Mouse (Mus musculus): ENCODE data around the gene Dynlt1a. TPM values are rescaled to one million over a fixed set of nuclear protein-coding genes. Genes with fewer than 3 reads are reported as not detected.
A peak's percentile ranks its signal among the peaks of the same experiment; 100 is the strongest.
"Not testable (repeated sequence)": the region's sequence is repeated elsewhere in the genome, so short reads cannot be mapped to it uniquely, and the experiment has no call there.

Dynlt1a gene
- polyA plus RNA-seq, 1 experiment from 2014 or later: 5.5 TPM

DNA sequence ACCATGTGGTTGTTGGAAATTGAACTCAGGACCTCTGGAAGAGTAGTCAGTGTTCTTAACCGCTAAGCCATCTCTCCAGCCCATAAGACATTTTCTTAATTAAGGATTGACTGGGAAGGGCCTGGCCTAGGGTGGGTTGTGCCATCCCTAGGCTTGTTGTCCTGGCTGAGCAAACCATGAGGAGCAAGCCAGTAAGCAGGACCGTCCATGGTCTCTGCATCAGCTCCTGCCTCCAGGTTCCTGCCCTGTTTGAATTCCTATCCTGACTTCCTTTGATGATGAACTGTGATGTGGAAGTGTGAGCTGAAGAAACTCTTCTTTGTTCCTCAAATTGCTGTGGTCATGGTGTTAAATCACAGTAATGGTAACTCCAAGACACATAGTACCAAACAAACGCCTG is 2.8 kb downstream of the Dynlt1a start:
- H3K4me2 ChIP-seq; H3K9me3 ChIP-seq (replicated peaks); H3K4me3 ChIP-seq (replicated peaks); H3K4me1 ChIP-seq (replicated peaks); H3K9ac ChIP-seq; ATAC-seq (ENCODE audit: insufficient read depth); H3K27ac ChIP-seq (replicated peaks); H3K27me3 ChIP-seq; H3K36me3 ChIP-seq (replicated peaks): not testable (repeated sequence)
- 65% methylated on average over 2 of the region's 3 CpGs for WGBS (ENCODE audit: insufficient replicate concordance)

DNA sequence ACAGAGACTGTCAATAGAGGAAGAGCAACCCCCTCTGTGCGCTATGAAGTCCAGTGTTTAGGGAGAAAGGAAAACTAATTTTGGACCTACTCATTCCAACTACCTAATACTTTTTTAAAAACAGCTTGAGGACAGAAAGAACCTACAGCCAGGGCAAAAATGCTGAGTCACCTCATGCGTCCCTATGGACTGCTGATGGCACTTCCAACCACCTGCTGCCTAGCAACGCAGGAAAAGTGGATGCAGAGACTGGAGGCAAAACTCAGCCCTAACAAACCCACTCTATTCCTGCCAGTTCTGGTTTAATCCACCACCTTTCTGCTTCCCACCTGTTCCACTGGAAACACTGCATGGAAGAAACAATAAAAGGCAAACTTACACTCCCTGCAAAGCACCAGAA is 4.5 kb downstream of the Dynlt1a start:
- H3K36me3 ChIP-seq (replicated peaks); H3K9me3 ChIP-seq (replicated peaks); H3K4me1 ChIP-seq (replicated peaks); H3K4me2 ChIP-seq; H3K4me3 ChIP-seq (replicated peaks); ATAC-seq (ENCODE audit: insufficient read depth); H3K27ac ChIP-seq (replicated peaks); H3K27me3 ChIP-seq; H3K9ac ChIP-seq: not testable (repeated sequence)
- 61% methylated on average over 3 of the region's 3 CpGs for WGBS (ENCODE audit: insufficient replicate concordance)

DNA sequence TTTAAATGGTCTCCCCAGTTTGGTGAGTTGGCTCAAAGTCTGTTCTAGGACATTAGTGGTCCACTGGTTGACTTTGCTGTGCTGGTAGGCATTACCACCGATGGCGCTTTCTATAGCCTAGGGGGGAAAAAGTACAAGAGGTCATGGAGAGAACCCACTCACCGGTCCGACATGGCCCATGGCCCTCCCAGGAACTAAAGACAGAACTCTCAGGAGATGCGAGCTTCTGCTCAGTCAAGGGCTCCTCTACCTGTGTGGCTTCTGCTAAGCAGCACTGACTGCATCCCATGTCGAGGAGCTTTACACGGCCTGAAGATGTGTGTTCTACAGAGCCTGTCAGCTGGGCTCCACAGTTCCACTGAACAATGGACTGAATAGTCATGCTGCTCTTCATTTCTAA is 5.6 kb downstream of the Dynlt1a start:
- H3K4me3 ChIP-seq (replicated peaks); H3K4me2 ChIP-seq; H3K9me3 ChIP-seq (replicated peaks); H3K4me1 ChIP-seq (replicated peaks); H3K27me3 ChIP-seq; H3K27ac ChIP-seq (replicated peaks); ATAC-seq (ENCODE audit: insufficient read depth); H3K36me3 ChIP-seq (replicated peaks); H3K9ac ChIP-seq: not testable (repeated sequence)
- 82% methylated on average over 7 of the region's 7 CpGs for WGBS (ENCODE audit: insufficient replicate concordance)

DNA sequence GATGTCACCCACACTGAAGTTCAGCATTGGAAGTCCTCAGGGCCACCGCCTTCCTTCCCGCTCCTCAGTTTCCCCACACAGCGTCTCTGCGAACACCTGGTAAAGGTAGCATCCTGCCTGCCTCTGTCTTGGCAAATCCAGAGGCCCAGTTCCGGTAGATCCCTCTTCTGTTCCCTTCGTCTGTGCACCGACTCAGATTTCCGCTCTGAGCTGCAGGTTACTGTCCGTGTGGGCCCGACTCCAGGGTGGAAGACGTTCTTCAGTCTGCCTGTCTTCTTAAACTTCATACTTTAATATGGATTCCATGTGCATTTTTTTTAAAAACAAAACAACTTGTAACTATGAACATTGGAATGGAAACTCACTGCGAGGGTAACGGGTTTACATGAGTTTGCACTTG is 10.8 kb downstream of the Dynlt1a start:
- H3K4me1 ChIP-seq (replicated peaks); H3K4me3 ChIP-seq (replicated peaks); ATAC-seq (ENCODE audit: insufficient read depth); H3K9me3 ChIP-seq (replicated peaks); H3K27ac ChIP-seq (replicated peaks); H3K9ac ChIP-seq; H3K36me3 ChIP-seq (replicated peaks); H3K27me3 ChIP-seq; H3K4me2 ChIP-seq: not testable (repeated sequence)
- 75% methylated on average over 10 of the region's 13 CpGs for WGBS (ENCODE audit: insufficient replicate concordance)

DNA sequence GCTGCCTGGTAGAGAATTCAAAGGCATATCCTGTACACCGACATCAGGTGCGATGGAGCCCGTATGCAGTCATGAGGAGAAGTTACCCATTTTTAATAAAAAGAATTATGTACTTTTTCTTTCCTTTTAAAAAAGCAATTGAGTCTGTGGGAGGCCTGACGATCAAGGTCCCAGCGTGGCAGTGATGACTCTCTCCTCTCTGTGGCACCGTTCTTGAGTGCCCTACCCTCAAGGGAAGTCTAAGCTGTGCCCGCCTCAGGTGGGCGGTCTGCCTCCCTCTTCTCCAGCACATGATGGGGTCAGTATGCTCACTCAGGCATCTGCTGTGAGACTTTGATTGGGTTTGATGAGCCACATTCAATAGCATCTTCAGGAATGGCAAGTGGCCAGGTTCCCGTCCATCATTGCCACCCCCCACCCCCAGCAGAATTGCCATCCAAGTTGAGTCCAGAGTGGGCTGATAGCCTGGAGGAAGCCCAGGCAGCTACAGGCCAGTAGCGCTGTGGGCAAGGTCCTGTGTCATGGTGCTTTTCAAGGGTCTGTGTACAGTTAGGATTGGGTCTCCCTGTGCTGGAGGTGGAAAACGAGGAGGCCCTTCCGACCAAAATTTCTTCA is 11.5 kb downstream of the Dynlt1a start:
- H3K27me3 ChIP-seq; H3K36me3 ChIP-seq (replicated peaks); H3K4me1 ChIP-seq (replicated peaks); H3K9me3 ChIP-seq (replicated peaks); ATAC-seq (ENCODE audit: insufficient read depth); H3K9ac ChIP-seq; H3K27ac ChIP-seq (replicated peaks); H3K4me2 ChIP-seq; H3K4me3 ChIP-seq (replicated peaks): not testable (repeated sequence)
- 82% methylated on average over 12 of the region's 12 CpGs for WGBS (ENCODE audit: insufficient replicate concordance)

DNA sequence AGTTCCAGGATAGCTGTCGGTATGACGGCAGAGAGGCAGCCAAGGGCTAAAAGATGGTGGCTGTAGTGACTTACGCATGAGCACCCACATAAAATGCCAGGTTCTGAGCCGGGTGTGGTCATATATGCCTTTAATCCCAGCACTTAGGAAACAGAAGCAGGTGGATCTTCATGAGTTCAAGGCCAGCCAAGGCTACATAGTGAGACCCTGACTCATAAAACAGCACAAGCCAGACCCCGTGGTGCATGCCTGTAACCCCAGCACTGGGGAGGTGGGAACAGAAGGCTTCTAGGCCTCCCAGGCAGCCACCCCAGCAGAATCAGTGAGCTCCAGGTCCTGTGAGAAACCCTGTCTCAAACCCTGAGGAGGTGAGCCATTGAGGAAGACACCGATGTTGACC is 12.4 kb downstream of the Dynlt1a start:
- H3K27ac ChIP-seq (replicated peaks); H3K4me2 ChIP-seq; H3K9me3 ChIP-seq (replicated peaks); H3K36me3 ChIP-seq (replicated peaks); H3K4me3 ChIP-seq (replicated peaks); H3K27me3 ChIP-seq; ATAC-seq (ENCODE audit: insufficient read depth); H3K4me1 ChIP-seq (replicated peaks); H3K9ac ChIP-seq: not testable (repeated sequence)
- WGBS (ENCODE audit: insufficient replicate concordance): 69% methylated on average over 5 of the region's 6 CpGs

DNA sequence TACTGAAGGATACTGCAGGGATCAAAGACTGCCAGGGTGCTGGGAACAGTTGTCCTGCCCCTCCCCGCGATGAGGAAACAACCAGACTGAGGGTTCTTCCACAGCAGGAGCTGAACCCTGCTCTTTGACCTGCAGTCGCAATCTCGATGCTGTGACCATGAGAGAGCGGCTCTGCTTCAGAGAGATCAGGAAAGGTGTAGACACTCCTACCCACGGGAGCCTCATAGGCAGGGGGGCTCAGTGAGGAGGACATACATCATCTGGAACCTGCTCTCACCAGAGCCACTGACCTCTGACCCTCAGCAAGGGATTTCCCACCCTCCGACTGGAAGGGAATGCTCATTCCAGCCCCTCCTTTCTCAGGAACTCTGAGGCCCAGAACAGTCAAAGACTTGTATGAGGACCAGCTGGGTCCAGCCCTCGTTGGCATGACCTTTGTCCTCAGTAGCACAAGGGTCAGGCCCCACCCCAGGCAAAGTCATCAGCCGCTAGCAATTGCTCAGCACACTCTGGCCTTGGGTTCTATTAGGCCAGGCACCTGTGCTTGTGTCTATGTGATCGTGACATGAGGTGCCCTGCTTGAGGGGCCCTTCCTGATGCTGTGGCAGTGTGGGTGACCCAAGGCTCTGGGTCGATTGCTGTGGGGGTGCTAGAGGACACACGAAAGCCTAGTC is 17.0 kb downstream of the Dynlt1a start:
- H3K4me2 ChIP-seq; H3K4me3 ChIP-seq (replicated peaks); H3K27me3 ChIP-seq; H3K9ac ChIP-seq; H3K4me1 ChIP-seq (replicated peaks); H3K9me3 ChIP-seq (replicated peaks); H3K27ac ChIP-seq (replicated peaks); H3K36me3 ChIP-seq (replicated peaks): not testable (repeated sequence)
- ATAC-seq (ENCODE audit: insufficient read depth): peak; percentile 65
- WGBS (ENCODE audit: insufficient replicate concordance): 58% methylated on average over 8 of the region's 12 CpGs

DNA sequence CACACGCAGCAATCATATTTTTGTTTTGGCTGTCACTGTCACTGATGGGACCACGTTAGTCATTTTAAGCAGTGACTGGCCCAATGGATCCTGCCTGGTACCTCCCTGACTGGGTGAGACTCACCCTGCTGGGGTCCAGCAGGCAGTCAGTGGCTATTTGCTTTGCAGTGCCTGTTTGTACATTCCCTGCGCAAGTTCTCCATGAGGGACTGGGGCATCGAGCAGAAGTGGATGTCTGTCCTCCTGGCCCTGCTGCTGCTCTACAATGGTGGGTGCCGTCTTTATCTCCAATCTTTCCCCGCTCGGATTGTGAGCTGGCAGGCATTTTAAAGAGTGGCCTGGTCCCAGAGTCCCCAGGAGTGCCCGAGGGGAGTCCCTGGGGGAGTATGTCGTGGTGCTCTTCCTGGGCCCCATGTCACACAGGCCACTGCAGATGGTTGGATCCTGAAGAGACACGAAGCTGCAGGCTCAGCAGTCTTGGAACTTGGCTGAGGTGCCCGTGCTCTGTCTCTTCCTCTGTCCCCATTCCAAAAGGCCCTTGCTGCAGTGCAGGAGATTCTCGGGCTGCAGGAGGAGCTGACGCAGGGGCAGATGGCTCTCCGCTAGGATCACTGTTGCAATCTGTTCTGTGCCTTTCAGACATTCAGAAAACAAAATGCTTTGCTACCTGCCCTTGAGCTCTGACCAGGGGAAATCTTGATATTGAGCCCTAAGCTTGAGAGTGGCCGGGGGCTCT is 20.1 kb downstream of the Dynlt1a start:
- 72% methylated on average over 9 of the region's 15 CpGs for WGBS (ENCODE audit: insufficient replicate concordance)
- H3K4me3 ChIP-seq (replicated peaks); H3K9me3 ChIP-seq (replicated peaks); H3K36me3 ChIP-seq (replicated peaks); ATAC-seq (ENCODE audit: insufficient read depth); H3K4me1 ChIP-seq (replicated peaks); H3K27ac ChIP-seq (replicated peaks); H3K4me2 ChIP-seq; H3K9ac ChIP-seq; H3K27me3 ChIP-seq: not testable (repeated sequence)

DNA sequence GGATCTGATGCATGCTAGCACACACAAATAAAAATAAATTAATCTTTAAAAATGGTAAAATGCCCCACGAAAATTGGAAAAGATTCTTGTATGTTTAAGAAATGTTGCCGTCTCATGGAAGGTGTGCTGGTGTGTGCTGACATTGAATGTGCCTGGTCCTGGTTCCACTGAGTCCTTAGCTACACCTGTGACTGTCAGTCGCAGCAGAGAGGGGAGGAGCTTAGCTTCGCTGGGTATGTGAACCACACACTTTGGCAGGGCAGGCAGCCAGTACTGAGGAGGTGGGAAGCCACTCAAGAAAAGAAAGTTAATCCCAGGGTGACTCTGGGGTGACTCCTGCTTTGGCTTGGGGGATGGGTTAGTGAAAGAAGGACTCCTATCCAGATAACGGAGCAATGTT is 23.4 kb downstream of the Dynlt1a start:
- not testable (repeated sequence) for H3K4me2 ChIP-seq; H3K9me3 ChIP-seq (replicated peaks); H3K27ac ChIP-seq (replicated peaks); H3K9ac ChIP-seq; H3K36me3 ChIP-seq (replicated peaks); ATAC-seq (ENCODE audit: insufficient read depth); H3K27me3 ChIP-seq; H3K4me1 ChIP-seq (replicated peaks); H3K4me3 ChIP-seq (replicated peaks)
- WGBS (ENCODE audit: insufficient replicate concordance): 83% methylated on average over 1 of the region's 5 CpGs

DNA sequence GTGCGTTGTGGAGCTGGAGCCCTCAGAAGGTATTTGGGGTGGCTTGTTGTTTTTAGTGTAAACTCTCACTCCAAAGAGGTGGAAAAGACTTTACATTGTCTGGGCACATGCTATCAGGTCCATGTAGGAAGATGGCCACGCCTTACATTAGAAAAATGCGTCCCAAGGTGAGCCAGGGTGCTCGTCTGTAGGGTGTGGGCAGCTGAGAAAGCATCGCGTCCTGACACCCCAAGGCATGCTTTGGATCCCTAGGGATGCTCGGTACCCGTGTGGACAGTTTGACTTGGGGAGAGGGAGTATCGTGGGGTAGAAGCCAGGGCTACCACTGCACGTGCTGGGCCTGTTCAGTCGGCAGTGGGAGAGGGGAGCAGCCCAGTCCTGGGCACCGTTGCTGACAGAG is 28.3 kb downstream of the Dynlt1a start:
- H3K27me3 ChIP-seq; H3K4me2 ChIP-seq; H3K4me3 ChIP-seq (replicated peaks); H3K4me1 ChIP-seq (replicated peaks); H3K27ac ChIP-seq (replicated peaks); H3K9ac ChIP-seq; ATAC-seq (ENCODE audit: insufficient read depth); H3K36me3 ChIP-seq (replicated peaks); H3K9me3 ChIP-seq (replicated peaks): not testable (repeated sequence)
- 81% methylated on average over 10 of the region's 12 CpGs for WGBS (ENCODE audit: insufficient replicate concordance)

DNA sequence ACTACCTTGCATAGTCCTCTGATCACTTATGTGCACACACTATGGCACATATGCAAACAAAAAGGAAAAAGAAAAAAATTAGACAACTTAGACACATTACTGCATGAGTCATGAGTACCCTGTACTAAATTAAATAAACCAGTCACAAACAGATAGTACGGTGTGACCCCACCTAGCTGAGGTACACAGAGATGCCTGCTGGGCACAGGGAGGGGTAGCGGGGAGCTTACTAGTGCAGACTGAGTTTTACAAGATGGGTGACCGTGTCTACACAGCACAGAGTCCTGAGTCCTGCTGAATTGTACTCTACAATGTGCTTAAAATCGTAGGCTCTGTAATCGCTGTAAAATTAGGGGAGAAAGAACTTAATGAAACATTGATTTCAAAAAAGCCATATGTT is 31.1 kb downstream of the Dynlt1a start:
- not testable (repeated sequence) for H3K27ac ChIP-seq (replicated peaks); H3K27me3 ChIP-seq; H3K9ac ChIP-seq; H3K4me2 ChIP-seq; H3K9me3 ChIP-seq (replicated peaks); ATAC-seq (ENCODE audit: insufficient read depth); H3K4me3 ChIP-seq (replicated peaks); H3K36me3 ChIP-seq (replicated peaks); H3K4me1 ChIP-seq (replicated peaks)
- 78% methylated on average over 5 of the region's 5 CpGs for WGBS (ENCODE audit: insufficient replicate concordance)

Data from liver, embryonic 15.5 days (tissue).